Mouse (Mus musculus) skeletal muscle tissue, adult 2 months (tissue): ENCODE results near the gene Prkcz.

ENCODE experiments used
- DNase-seq: peaks from one replicate; pipeline ENCODE4 v3.0.0-alpha.2; 2012; ENCODE audit warnings: low read depth, low spot score

The Prkcz gene

GRCm38 (mm10) chr4:155361303-155361791, at the start of gene Prkcz:
TSS of gene Prkcz (minus strand) at chr4:155361361.
- DNase-seq, result peak; percentile 49

GRCm38 (mm10) chr4:155409058-155409776, 48.1 kb upstream of the Prkcz start, which contains the start of gene Cfap74:
TSS of gene Cfap74 (plus strand) at chr4:155409190.
- DNase-seq, result peak; percentile 63

GRCm38 (mm10) chr4:155408695-155409057, 47.5 kb upstream of the Prkcz start:
- no peak for DNase-seq

- DNase-seq, result no peak
These were observed 41.3 kb upstream of the Prkcz start for GRCm38 (mm10) chr4:155402489-155402888.

GRCm38 (mm10) chr4:155401121-155401520, 40.0 kb upstream of the Prkcz start:
- DNase-seq, result no peak

- DNase-seq, result no peak
These were observed 37.0 kb upstream of the Prkcz start for GRCm38 (mm10) chr4:155398222-155398540.

- no peak for DNase-seq
These were observed 36.5 kb upstream of the Prkcz start, which contains the start of gene Gabrd for GRCm38 (mm10) chr4:155397511-155398221. TSS of gene Gabrd (minus strand) at chr4:155398112.

- DNase-seq, result no peak
These were observed 35.6 kb upstream of the Prkcz start for GRCm38 (mm10) chr4:155396751-155397150.

- DNase-seq, result no peak
These were observed 34.3 kb upstream of the Prkcz start for GRCm38 (mm10) chr4:155395471-155395870.

- no peak for DNase-seq
These were observed 26.0 kb upstream of the Prkcz start for GRCm38 (mm10) chr4:155387166-155387565.

GRCm38 (mm10) chr4:155383326-155383725, 22.2 kb upstream of the Prkcz start:
- no peak for DNase-seq

- no peak for DNase-seq
These were observed 21.6 kb upstream of the Prkcz start for GRCm38 (mm10) chr4:155382752-155383151.

- no peak for DNase-seq
These were observed 20.8 kb upstream of the Prkcz start for GRCm38 (mm10) chr4:155381974-155382373.

- DNase-seq, result no peak
These were observed 10.9 kb upstream of the Prkcz start for GRCm38 (mm10) chr4:155371797-155372735.

- DNase-seq, result no peak
These were observed 9.9 kb upstream of the Prkcz start for GRCm38 (mm10) chr4:155370737-155371715.

- DNase-seq, result no peak
These were observed 7.5 kb upstream of the Prkcz start for GRCm38 (mm10) chr4:155368684-155369083.

- no peak for DNase-seq
These were observed 6.6 kb upstream of the Prkcz start for GRCm38 (mm10) chr4:155367739-155368138.

GRCm38 (mm10) chr4:155366784-155367183, 5.6 kb upstream of the Prkcz start:
- no peak for DNase-seq

- no peak for DNase-seq
These were observed 1.3 kb upstream of the Prkcz start for GRCm38 (mm10) chr4:155362443-155362842.

GRCm38 (mm10) chr4:155360856-155361255, 305 bp downstream of the Prkcz start:
- no peak for DNase-seq
